Mouse (Mus musculus): ENCODE measurements around the gene Plin3.

DNA sequence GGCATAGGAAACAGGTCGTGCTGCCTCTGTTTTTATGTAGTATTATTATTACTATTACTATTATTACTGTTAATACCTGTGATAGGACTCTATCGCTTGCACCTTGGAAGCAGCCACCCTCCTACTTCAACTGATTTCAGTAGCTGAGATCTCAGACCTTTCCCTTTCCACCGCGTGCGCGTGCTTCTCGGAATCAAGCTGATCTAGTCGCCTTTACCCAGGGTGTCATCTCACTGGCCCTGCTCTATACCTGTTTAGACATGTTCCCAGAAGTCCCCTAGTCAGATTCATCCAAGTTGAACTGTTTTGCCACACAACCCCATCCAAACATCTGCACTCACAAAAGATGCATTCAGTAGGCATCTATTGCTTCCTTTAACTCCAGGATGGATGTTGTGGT, 59.3 kb downstream of the Plin3 start:
- TF ChIP-seq POLR2A (IDR thresholded peaks at IDR 0.05; ENCODE audit: extremely low read depth, insufficient read depth, low read length) (no peak), CTCF (IDR thresholded peaks at IDR 0.05; ENCODE audit: low read depth, low read length) (no peak)
